Mouse (Mus musculus): ENCODE data around the gene Rab43.

Rab43 gene

GRCm38 (mm10) chr6:87811675-87812338 lies at the start of gene Rab43:
Gene Rab43, minus strand, starts transcription at chr6:87812164.
- peak; percentile 92 for DNase-seq (ENCODE audit: low spot score)

GRCm38 (mm10) chr6:87857071-87857470 lies 45.1 kb upstream of the Rab43 start:
- no peak for DNase-seq (ENCODE audit: low spot score)

- no peak for DNase-seq (ENCODE audit: low spot score)
Measured at GRCm38 (mm10) chr6:87853446-87853845, 41.5 kb upstream of the Rab43 start.

DNA sequence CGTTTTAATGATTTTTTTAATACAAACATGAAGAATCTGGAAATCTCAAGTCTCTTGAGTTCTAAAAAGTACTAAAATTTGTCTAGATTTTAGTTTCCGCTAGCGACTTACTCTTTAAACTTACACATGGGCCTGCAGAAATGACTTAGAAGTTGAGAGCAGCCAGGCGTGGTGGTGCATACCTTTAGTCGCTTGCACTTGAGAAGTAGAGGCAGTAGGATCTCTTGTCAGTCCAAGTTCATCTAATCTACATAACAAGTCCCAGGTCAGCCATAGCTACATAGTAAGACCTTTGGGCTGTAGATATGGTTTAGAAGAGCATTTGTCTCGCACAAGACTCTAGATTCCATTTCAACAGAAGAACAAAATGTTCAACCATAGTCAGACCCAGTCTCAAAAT lies 39.9 kb upstream of the Rab43 start:
- no peak for DNase-seq (ENCODE audit: low spot score)

- peak; percentile 97 for DNase-seq (ENCODE audit: low spot score)
Measured at GRCm38 (mm10) chr6:87850900-87851614, 39.1 kb upstream of the Rab43 start, which contains the start of gene Cnbp. Gene Cnbp, minus strand, starts transcription at chr6:87851106.

GRCm38 (mm10) chr6:87850155-87850899 lies 38.4 kb upstream of the Rab43 start:
- peak; percentile 63 for DNase-seq (ENCODE audit: low spot score)

DNA sequence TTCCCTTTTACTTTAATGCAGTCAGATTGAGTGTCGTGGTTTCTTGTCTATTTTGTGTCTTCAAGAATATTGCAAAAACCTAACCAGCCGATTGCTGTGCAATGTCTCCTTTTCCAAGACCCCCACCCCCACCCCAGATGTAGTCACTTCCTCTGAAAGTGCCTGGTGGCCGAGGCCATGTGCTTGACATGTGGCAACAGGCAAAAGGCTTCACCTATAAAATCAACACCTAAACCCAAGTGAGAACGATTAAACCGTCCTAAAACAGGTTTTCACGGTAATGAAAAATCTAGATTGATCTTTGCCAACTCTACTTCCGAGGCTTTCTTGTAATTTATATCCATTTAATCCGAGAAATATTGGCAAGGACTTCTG lies 37.8 kb upstream of the Rab43 start:
- peak; percentile 71 for DNase-seq (ENCODE audit: low spot score)

GRCm38 (mm10) chr6:87846813-87847212 lies 34.8 kb upstream of the Rab43 start:
- DNase-seq (ENCODE audit: low spot score) = no peak

GRCm38 (mm10) chr6:87845031-87845695 lies 33.2 kb upstream of the Rab43 start:
- no peak for DNase-seq (ENCODE audit: low spot score)

GRCm38 (mm10) chr6:87842254-87842653 lies 30.3 kb upstream of the Rab43 start:
- peak; percentile 43 for DNase-seq (ENCODE audit: low spot score)

- no peak for DNase-seq (ENCODE audit: low spot score)
Measured at GRCm38 (mm10) chr6:87841635-87842034, 29.7 kb upstream of the Rab43 start.

DNA sequence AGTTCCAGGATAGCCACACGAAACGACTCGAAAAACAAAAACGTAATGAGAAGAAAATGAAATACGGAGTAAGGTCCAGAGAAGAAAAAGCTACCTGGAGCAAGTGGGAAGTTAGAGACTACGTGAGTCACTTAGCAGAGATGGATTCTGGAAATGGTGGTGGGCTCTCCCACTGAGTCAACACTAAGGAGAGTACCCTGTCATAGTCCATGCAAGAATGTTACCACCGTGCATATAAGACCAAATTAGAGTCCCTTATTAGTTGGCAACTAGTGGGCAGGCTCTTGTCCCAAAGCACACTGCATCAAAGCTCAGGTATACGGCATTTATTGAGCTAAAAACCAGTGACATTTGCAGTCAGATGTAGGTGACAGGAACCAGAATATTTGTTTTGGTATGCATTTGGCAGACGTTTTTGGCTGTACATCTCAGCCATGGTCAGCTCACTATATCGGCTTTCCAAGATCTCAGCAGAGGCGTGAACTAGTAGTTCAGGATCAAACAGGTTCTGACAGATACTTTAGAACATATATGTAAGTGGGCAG lies 27.9 kb upstream of the Rab43 start:
- no peak for DNase-seq (ENCODE audit: low spot score)

DNA sequence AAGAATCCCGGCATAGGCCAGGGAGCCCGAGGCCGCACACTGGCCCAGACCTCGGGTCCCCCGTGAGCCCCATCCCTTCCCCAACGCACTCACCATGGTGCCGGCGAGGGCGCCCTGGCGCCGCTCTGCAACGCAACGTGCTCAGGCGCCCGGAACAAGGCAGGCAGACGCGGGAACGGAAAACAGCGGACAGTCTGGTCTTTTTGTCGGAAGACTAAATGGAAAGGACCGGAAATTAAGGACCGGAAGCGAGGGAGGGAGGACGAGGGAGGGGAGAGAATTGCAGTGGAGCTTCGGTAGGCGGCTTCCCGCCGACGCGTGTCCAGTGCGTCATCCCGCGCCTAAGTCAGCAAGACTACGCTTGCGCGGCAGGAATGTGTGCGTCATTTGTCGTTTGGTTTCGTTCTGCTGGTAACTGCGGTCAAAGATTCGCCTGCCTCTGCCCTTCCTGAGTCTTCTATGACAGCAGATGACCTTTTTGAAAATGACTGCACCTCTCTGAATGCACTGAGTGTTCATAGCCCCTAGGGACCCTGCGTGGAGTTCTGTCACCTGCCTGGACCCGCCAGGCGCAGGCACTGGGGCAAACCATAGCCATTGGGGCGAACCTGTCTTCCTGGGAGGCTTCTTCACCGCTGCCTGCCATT lies 26.7 kb upstream of the Rab43 start, which contains the start of gene Isy1:
Gene Isy1, minus strand, starts transcription at position 248 of the 647 bp plus-strand sequence.
- DNase-seq (ENCODE audit: low spot score) = peak; percentile 99

DNA sequence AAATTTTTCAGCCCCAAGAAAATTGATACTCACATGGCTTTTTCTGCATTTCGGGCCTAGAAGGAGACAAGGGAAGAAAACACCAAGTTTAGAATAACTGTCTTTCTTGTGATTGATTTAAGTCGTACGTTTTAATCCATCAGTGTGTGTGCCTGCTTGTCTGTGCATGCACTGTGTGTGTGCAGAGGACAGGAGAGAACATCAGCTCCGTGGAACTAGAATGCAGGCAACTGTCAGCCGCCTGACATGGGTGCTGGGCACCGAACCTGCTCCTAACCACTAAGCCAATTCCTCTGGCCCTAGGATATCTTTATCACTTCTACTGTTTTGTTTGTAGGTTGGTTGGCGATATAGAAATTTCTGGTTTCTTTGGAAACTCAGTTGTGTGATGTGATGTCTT lies 23.7 kb upstream of the Rab43 start, which contains the start of gene Gm45140:
Gene Gm45140, minus strand, starts transcription at position 101 of the 400 bp plus-strand sequence.
- no peak for DNase-seq (ENCODE audit: low spot score)

DNA sequence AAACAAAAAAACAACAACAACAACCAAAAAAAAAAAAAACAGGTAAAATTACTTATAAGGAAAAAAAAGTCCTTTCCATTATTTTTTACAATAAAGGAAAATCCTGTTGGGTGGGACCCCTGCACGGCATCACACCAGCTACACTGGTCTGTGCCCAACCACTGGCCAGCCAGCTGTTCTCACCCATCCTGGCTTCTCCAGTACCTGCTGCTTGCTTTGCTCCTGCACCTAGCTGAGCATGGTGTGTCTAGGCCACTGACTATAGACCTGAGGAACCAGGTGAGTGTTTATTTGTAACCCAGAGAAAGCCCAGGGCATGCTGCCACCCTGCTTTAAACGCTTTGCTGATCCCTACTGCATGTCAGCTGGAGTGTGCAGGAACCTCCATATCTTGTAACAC lies 8.4 kb upstream of the Rab43 start:
- DNase-seq (ENCODE audit: low spot score) = no peak

- no peak for DNase-seq (ENCODE audit: low spot score)
Measured at GRCm38 (mm10) chr6:87814486-87814885, 2.5 kb upstream of the Rab43 start.

- DNase-seq (ENCODE audit: low spot score) = no peak
Measured at GRCm38 (mm10) chr6:87812656-87813055, 692 bp upstream of the Rab43 start.

GRCm38 (mm10) chr6:87810713-87811669 lies 973 bp downstream of the Rab43 start:
- peak; percentile 59 for DNase-seq (ENCODE audit: low spot score)

DNA sequence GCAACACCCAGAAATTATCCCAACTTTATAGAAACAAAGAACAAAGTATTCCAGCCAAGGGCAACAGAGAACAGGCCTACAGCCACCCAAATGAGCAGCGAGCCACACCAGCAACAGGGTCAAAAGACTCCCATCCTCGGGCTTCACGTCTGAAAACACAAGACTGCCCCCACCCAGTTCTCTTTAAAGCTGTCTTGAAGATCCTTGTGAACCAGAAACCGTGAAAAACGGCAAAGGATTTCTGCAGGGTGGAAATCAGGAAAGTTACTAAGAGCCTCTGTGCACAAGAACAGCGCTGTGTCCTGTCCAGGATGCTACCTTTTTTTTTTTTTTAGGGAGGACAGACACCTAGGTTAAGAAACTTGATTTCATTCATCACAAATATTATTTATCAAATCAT lies 1.7 kb downstream of the Rab43 start:
- no peak for DNase-seq (ENCODE audit: low spot score)

GRCm38 (mm10) chr6:87809651-87810161 lies 2.3 kb downstream of the Rab43 start:
- DNase-seq (ENCODE audit: low spot score) = no peak
